Mouse (Mus musculus) layer of hippocampus, adult 18-20 months (tissue): ENCODE measurements around the gene Adgrf5. TPM values are rescaled to one million over a fixed set of nuclear protein-coding genes. Genes with fewer than 3 reads are reported as not detected.
"Not testable (repeated sequence)": the region's sequence is repeated elsewhere in the genome, so short reads cannot be mapped to it uniquely, and the experiment has no call there.

Source experiments
- DNase-seq, 2 experiments: peaks; one replicate each; pipeline ENCODE4 v3.0.0; 2022; ENCODE audit warnings: low spot score in 2 of 2
- total RNA-seq, 2 experiments: library from RNA; stranded (reverse); gene quantifications; 2 replicates each; pipeline ENCODE4 v1.2.3; 2021

Adgrf5 gene
- total RNA-seq, 2 experiments from 2014 or later: 28.4 to 28.7 TPM

- DNase-seq: no peak
Observed at GRCm38 (mm10) chr17:43459737-43460230, 99.5 kb downstream of the Adgrf5 start.

- peak in 1 of 2 experiments; percentile 69 for DNase-seq
Observed at GRCm38 (mm10) chr17:43460245-43461181, 100.3 kb downstream of the Adgrf5 start.

GRCm38 (mm10) chr17:43470039-43470438 lies 109.8 kb downstream of the Adgrf5 start:
- no peak for DNase-seq

- DNase-seq: no peak
Observed at GRCm38 (mm10) chr17:43472558-43472957, 112.3 kb downstream of the Adgrf5 start.

- no peak for DNase-seq
Observed at GRCm38 (mm10) chr17:43474775-43475174, 114.5 kb downstream of the Adgrf5 start.

GRCm38 (mm10) chr17:43477621-43478020 lies 117.4 kb downstream of the Adgrf5 start:
- no peak for DNase-seq

GRCm38 (mm10) chr17:43485982-43486381 lies 125.7 kb downstream of the Adgrf5 start:
- no peak for DNase-seq

- DNase-seq: no peak
Observed at GRCm38 (mm10) chr17:43488439-43489151, 128.3 kb downstream of the Adgrf5 start.

GRCm38 (mm10) chr17:43490371-43490770 lies 130.1 kb downstream of the Adgrf5 start:
- DNase-seq: not testable (repeated sequence)

GRCm38 (mm10) chr17:43495502-43495901 lies 135.3 kb downstream of the Adgrf5 start:
- DNase-seq: no peak

- no peak for DNase-seq
Observed at GRCm38 (mm10) chr17:43497521-43497920, 137.3 kb downstream of the Adgrf5 start.

GRCm38 (mm10) chr17:43500513-43500912 lies 140.3 kb downstream of the Adgrf5 start:
- DNase-seq: no peak

GRCm38 (mm10) chr17:43501223-43501622 lies 141.0 kb downstream of the Adgrf5 start:
- DNase-seq: no peak

GRCm38 (mm10) chr17:43501631-43502030 lies 141.4 kb downstream of the Adgrf5 start:
- DNase-seq: no peak

GRCm38 (mm10) chr17:43502592-43502991 lies 142.3 kb downstream of the Adgrf5 start, which contains the start of gene Mep1a:
TSS of gene Mep1a (minus strand) at chr17:43502812.
- no peak for DNase-seq

- no peak for DNase-seq
Observed at GRCm38 (mm10) chr17:43503861-43504593, 143.8 kb downstream of the Adgrf5 start.

GRCm38 (mm10) chr17:43504594-43504934 lies 144.3 kb downstream of the Adgrf5 start:
- no peak for DNase-seq
